Mouse (Mus musculus) liver, embryonic 13.5 days (tissue): Measurements from ENCODE around the gene Gpatch2. TPM values are rescaled to one million over a fixed set of nuclear protein-coding genes. Genes with fewer than 3 reads are reported as not detected.

Experiments
- ATAC-seq: fragments of 200-750 bp; cut with Nextera tagmentation; 2 replicates; pipeline ENCODE4 v1.8.0; 2017; ENCODE audit warnings: low read depth, mild to moderate bottlenecking, moderate number of reproducible peaks, moderate library complexity
- DNase-seq: peaks from one replicate; pipeline ENCODE4 v3.0.0; 2022
- H3K27ac ChIP-seq: fragments of 300-500 bp; sonication (generic); 2 replicates; pipeline ENCODE4 v1.5.1; 2015; ENCODE audit warnings: moderate library complexity, mild to moderate bottlenecking, inconsistent platforms
- H3K27me3 ChIP-seq: fragments of 300-500 bp; sonication (generic); 2 replicates; pipeline ENCODE4 v1.6.1; 2015; ENCODE audit warnings: mild to moderate bottlenecking, inconsistent platforms
- H3K36me3 ChIP-seq: fragments of 300-500 bp; sonication (generic); 2 replicates; pipeline ENCODE4 v1.6.1; 2015; ENCODE audit warnings: mild to moderate bottlenecking, inconsistent platforms
- H3K4me1 ChIP-seq: fragments of 300-500 bp; sonication (generic); replicated peaks from 2 replicates; pipeline ENCODE4 v1.6.1; 2015; ENCODE audit warnings: inconsistent platforms
- H3K4me2 ChIP-seq: fragments of 300-500 bp; sonication (generic); 2 replicates; pipeline ENCODE4 v1.6.1; 2015; ENCODE audit warnings: inconsistent platforms, mild to moderate bottlenecking, moderate library complexity
- H3K4me3 ChIP-seq: fragments of 300-500 bp; sonication (generic); replicated peaks from 2 replicates; pipeline ENCODE4 v1.5.1; 2015; ENCODE audit warnings: mild to moderate bottlenecking, inconsistent platforms
- H3K9ac ChIP-seq: fragments of 300-500 bp; sonication (generic); 2 replicates; pipeline ENCODE4 v1.6.1; 2015; ENCODE audit warnings: mild to moderate bottlenecking, inconsistent platforms
- H3K9me3 ChIP-seq: fragments of 300-500 bp; sonication (generic); replicated peaks from 2 replicates; pipeline ENCODE4 v1.6.1; 2016; ENCODE audit warnings: inconsistent platforms
- WGBS: fragments of 180-500 bp; shearing (Covaris S2); methylation state at CpG from one replicate; pipeline ENCODE4 v1.1.7; 2015; ENCODE audit not compliant: insufficient replicate concordance; 5-methylcytosine and 5-hydroxymethylcytosine counted together
- polyA plus RNA-seq: library from polyadenylated mRNA; unstranded; fragments of >200 nt; fragmentation: Nextera tagmentation; extraction: Ambion mirVana; gene quantifications from 2 replicates; pipeline ENCODE4 v1.2.1, GENCODE M21; 2015

Gene Gpatch2
- polyA plus RNA-seq, 1 experiment from 2014 or later: 5.4 TPM

GRCm38 (mm10) chr1:187228414-187229146 is 13.3 kb downstream of the Gpatch2 start:
- Histone ChIP-seq H3K36me3 (peaks cover 23% of the 10 kb centered on the region), H3K9ac (no peak overlapping the region), H3K4me3 (no peak overlapping the region), H3K4me1 (peaks cover 20% of the 10 kb centered on the region), H3K9me3 (no peaks in the 10 kb centered on the region), H3K27me3 (no peaks in the 10 kb centered on the region), H3K27ac (no peak overlapping the region), H3K4me2 (no peak overlapping the region)
- ATAC-seq (no peak), DNase-seq (no peak)
- 79% methylated on average over 13 of the region's 13 CpGs for WGBS

GRCm38 (mm10) chr1:187230255-187230654 is 14.9 kb downstream of the Gpatch2 start:
- no peak overlapping the region for H3K27ac ChIP-seq
- peaks cover 20% of the 10 kb centered on the region for H3K4me1 ChIP-seq
- no peak overlapping the region for H3K4me2 ChIP-seq
- H3K9me3 ChIP-seq: no peaks in the 10 kb centered on the region
- ATAC-seq: no peak
- H3K4me3 ChIP-seq: no peak overlapping the region
- 88% methylated on average over 5 of the region's 5 CpGs for WGBS
- H3K9ac ChIP-seq: no peak overlapping the region
- no peaks in the 10 kb centered on the region for H3K27me3 ChIP-seq
- peaks cover 23% of the 10 kb centered on the region for H3K36me3 ChIP-seq
- DNase-seq: no peak

- no peaks in the 10 kb centered on the region for H3K27me3 ChIP-seq
- H3K27ac ChIP-seq: no peak overlapping the region
- no peak overlapping the region for H3K9ac ChIP-seq
- no peak overlapping the region for H3K4me2 ChIP-seq
- peaks cover 9% of the 10 kb centered on the region; the same call in 1 of the 2 replicates for H3K4me1 ChIP-seq
- 81% methylated on average over 14 of the region's 14 CpGs for WGBS
- peaks cover 14% of the 10 kb centered on the region for H3K36me3 ChIP-seq
- DNase-seq: no peak
- H3K9me3 ChIP-seq: no peaks in the 10 kb centered on the region
- no peak overlapping the region for H3K4me3 ChIP-seq
- ATAC-seq: no peak
Observed at GRCm38 (mm10) chr1:187232196-187232955, 17.1 kb downstream of the Gpatch2 start.

GRCm38 (mm10) chr1:187232996-187233615 is 17.8 kb downstream of the Gpatch2 start:
- Histone ChIP-seq H3K27ac (no peak overlapping the region), H3K27me3 (no peaks in the 10 kb centered on the region), H3K9ac (no peak overlapping the region), H3K4me3 (no peak overlapping the region), H3K4me1 (0 out of 2 replicates have a peak, but pooled peaks cover 3% of the 10 kb centered on the region), H3K9me3 (no peaks in the 10 kb centered on the region), H3K4me2 (no peak overlapping the region), H3K36me3 (peaks cover 14% of the 10 kb centered on the region)
- 73% methylated on average over 7 of the region's 7 CpGs for WGBS
- DNase-seq: no peak
- no peak for ATAC-seq

- Histone ChIP-seq H3K9me3 (no peaks in the 10 kb centered on the region), H3K36me3 (peaks cover 14% of the 10 kb centered on the region), H3K27ac (no peak overlapping the region), H3K4me1 (no peaks in the 10 kb centered on the region), H3K4me2 (no peak overlapping the region), H3K27me3 (no peaks in the 10 kb centered on the region), H3K9ac (no peak overlapping the region), H3K4me3 (no peak overlapping the region)
- 81% methylated on average over 3 of the region's 3 CpGs for WGBS
- DNase-seq: no peak
- no peak for ATAC-seq
Observed at GRCm38 (mm10) chr1:187235161-187235560, 19.9 kb downstream of the Gpatch2 start.

- H3K36me3 ChIP-seq: peaks cover 10% of the 10 kb centered on the region
- no peak overlapping the region for H3K9ac ChIP-seq
- no peaks in the 10 kb centered on the region for H3K27me3 ChIP-seq
- no peaks in the 10 kb centered on the region for H3K4me1 ChIP-seq
- DNase-seq (no peak), ATAC-seq (no peak)
- H3K9me3 ChIP-seq: no peaks in the 10 kb centered on the region
- H3K4me3 ChIP-seq: no peak overlapping the region
- no peak overlapping the region for H3K4me2 ChIP-seq
- no peak overlapping the region for H3K27ac ChIP-seq
- 78% methylated on average over 6 of the region's 6 CpGs for WGBS
Observed at GRCm38 (mm10) chr1:187236296-187236695, 21.0 kb downstream of the Gpatch2 start.

- no peak overlapping the region for H3K4me3 ChIP-seq
- H3K4me2 ChIP-seq: no peak overlapping the region
- DNase-seq: no peak
- H3K9ac ChIP-seq: no peak overlapping the region
- H3K36me3 ChIP-seq: peaks cover 9% of the 10 kb centered on the region
- no peaks in the 10 kb centered on the region for H3K9me3 ChIP-seq
- H3K27ac ChIP-seq: no peak overlapping the region
- no peaks in the 10 kb centered on the region for H3K4me1 ChIP-seq
- H3K27me3 ChIP-seq: no peaks in the 10 kb centered on the region
- ATAC-seq: no peak
- 77% methylated on average over 4 of the region's 4 CpGs for WGBS
Observed at GRCm38 (mm10) chr1:187238061-187238460, 22.8 kb downstream of the Gpatch2 start.

- Histone ChIP-seq H3K9me3 (no peaks in the 10 kb centered on the region), H3K4me1 (no peaks in the 10 kb centered on the region), H3K36me3 (no peaks in the 10 kb centered on the region), H3K4me2 (no peak overlapping the region), H3K27ac (no peak overlapping the region), H3K4me3 (no peak overlapping the region), H3K27me3 (no peaks in the 10 kb centered on the region), H3K9ac (no peak overlapping the region)
- no peak for DNase-seq
- WGBS: 81% methylated on average over 3 of the region's 3 CpGs
- no peak for ATAC-seq
Observed at GRCm38 (mm10) chr1:187240304-187240703, 25.0 kb downstream of the Gpatch2 start.

- 65% methylated on average over 5 of the region's 5 CpGs for WGBS
- H3K9ac ChIP-seq: no peak overlapping the region
- no peaks in the 10 kb centered on the region for H3K4me1 ChIP-seq
- no peak overlapping the region for H3K4me3 ChIP-seq
- ATAC-seq (no peak), DNase-seq (no peak)
- no peak overlapping the region for H3K4me2 ChIP-seq
- no peaks in the 10 kb centered on the region for H3K9me3 ChIP-seq
- no peak overlapping the region for H3K27ac ChIP-seq
- H3K36me3 ChIP-seq: no peaks in the 10 kb centered on the region
- no peaks in the 10 kb centered on the region for H3K27me3 ChIP-seq
Observed at GRCm38 (mm10) chr1:187241329-187241728, 26.0 kb downstream of the Gpatch2 start.

- H3K36me3 ChIP-seq: no peaks in the 10 kb centered on the region
- H3K27me3 ChIP-seq: no peaks in the 10 kb centered on the region
- H3K4me3 ChIP-seq: no peak overlapping the region
- DNase-seq (no peak), ATAC-seq (no peak)
- no peak overlapping the region for H3K4me2 ChIP-seq
- H3K9ac ChIP-seq: no peak overlapping the region
- H3K27ac ChIP-seq: no peak overlapping the region
- H3K9me3 ChIP-seq: no peaks in the 10 kb centered on the region
- 66% methylated on average over 5 of the region's 5 CpGs for WGBS
- no peaks in the 10 kb centered on the region for H3K4me1 ChIP-seq
Observed at GRCm38 (mm10) chr1:187244734-187245133, 29.4 kb downstream of the Gpatch2 start.

- Histone ChIP-seq H3K27me3 (no peaks in the 10 kb centered on the region), H3K4me1 (no peaks in the 10 kb centered on the region), H3K4me3 (no peak overlapping the region), H3K36me3 (no peaks in the 10 kb centered on the region), H3K4me2 (no peak overlapping the region), H3K27ac (no peak overlapping the region), H3K9me3 (no peaks in the 10 kb centered on the region), H3K9ac (no peak overlapping the region)
- 76% methylated on average over 1 of the region's 1 CpGs for WGBS
- ATAC-seq (no peak), DNase-seq (no peak)
Observed at GRCm38 (mm10) chr1:187250741-187251262, 35.5 kb downstream of the Gpatch2 start.
